Mouse (Mus musculus) thymus, postnatal 25 days (tissue): Measurements from ENCODE around the gene Olfr502.
"Not testable (repeated sequence)": the region's sequence is repeated elsewhere in the genome, so short reads cannot be mapped to it uniquely, and the experiment has no call there.

Experiments used
- DNase-seq: peaks from one replicate; pipeline ENCODE4 v3.0.0; 2022

The Olfr502 gene

GRCm38 (mm10) chr7:108524965-108525364 lies at the start of gene Olfr502:
Gene Olfr502, minus strand, starts transcription at chr7:108525065.
- no peak for DNase-seq

- DNase-seq, result no peak
Measured at GRCm38 (mm10) chr7:108565693-108566092, 40.8 kb upstream of the Olfr502 start, which contains the start of gene Olfr504. Gene Olfr504, minus strand, starts transcription at chr7:108565793.

- not testable (repeated sequence) for DNase-seq
Measured at GRCm38 (mm10) chr7:108544227-108544626, 19.4 kb upstream of the Olfr502 start, which contains the start of gene Olfr503. Gene Olfr503, plus strand, starts transcription at chr7:108544527.

GRCm38 (mm10) chr7:108542416-108542815 lies 17.6 kb upstream of the Olfr502 start:
- no peak for DNase-seq
